In genomic region chr16:52044518-52044917, GRCm38 (mm10) we compare ENCODE assay signal across 20 mouse cellular contexts. TPM values are rescaled to one million over a fixed set of nuclear protein-coding genes. Genes with fewer than 3 reads are reported as not detected.
DNase-seq lines count a peak whose midpoint lies in the region; ATAC-seq and TF ChIP-seq lines count a peak whose summit lies in the region.
"Had no signal": no experiment of that assay in that cellular context is flagged by ENCODE, and none has a peak within 500 bp of the region (broad histone marks: within the 10 kb centered on the region; RNA-seq: fewer than 3 reads in every experiment).

No protein-coding gene starts in this region.

- peak; percentile 61 for DNase-seq in liver, adult 2 months (ENCODE audit: extremely low read depth, low read depth, low spot score)
- DNase-seq in midbrain, embryonic 11.5 days (ENCODE audit: low spot score, missing footprints) = peak; percentile 69
- no peak for DNase-seq in midbrain, embryonic 10.5 days (ENCODE audit: low spot score)
- DNase-seq: adrenal gland, adult 2 months; adrenal gland, postnatal 10 days; adrenal gland, postnatal 25 days; cerebellum, adult 11 months; cerebellum, adult 18-20 months; cerebellum, adult 8-10 months; cerebellum, adult 9-11 months; cerebellum, postnatal 14 days; cerebellum, postnatal 36 days; embryo, embryonic 11 days; forebrain, postnatal 0 days had no signal

- H3K9me3 ChIP-seq in liver, embryonic 12.5 days (replicated peaks) = no peaks in the 10 kb centered on the region
- no peaks in the 10 kb centered on the region for H3K9me3 ChIP-seq in midbrain, embryonic 11.5 days (ENCODE audit: control insufficient read depth, low read length)
- H3K9me3 ChIP-seq in midbrain, embryonic 10.5 days (replicated peaks) = no peaks in the 10 kb centered on the region
- H3K9me3 ChIP-seq: embryonic facial prominence, embryonic 13.5 days; embryonic facial prominence, embryonic 15.5 days; forebrain, embryonic 13.5 days; forebrain, embryonic 15.5 days had no signal

- WGBS in liver, adult 2 months = 71% methylated on average over 7 of the region's 7 CpGs
- WGBS in liver, embryonic 12.5 days (ENCODE audit: insufficient replicate concordance) = 87% methylated on average over 7 of the region's 7 CpGs
- 94% methylated on average over 7 of the region's 7 CpGs for WGBS in midbrain, embryonic 11.5 days
- WGBS in midbrain, embryonic 10.5 days = 97% methylated on average over 7 of the region's 7 CpGs

- H3K9ac ChIP-seq in liver, adult 2 months (ENCODE audit: low read depth, low read length) = no peak overlapping the region
- H3K9ac ChIP-seq in liver, embryonic 12.5 days = no peak overlapping the region
- no peak overlapping the region for H3K9ac ChIP-seq in midbrain, embryonic 11.5 days (ENCODE audit: low read length)
- H3K9ac ChIP-seq: embryonic facial prominence, embryonic 13.5 days; embryonic facial prominence, embryonic 15.5 days; forebrain, embryonic 13.5 days; forebrain, embryonic 15.5 days; forebrain, postnatal 0 days had no signal

- TF ChIP-seq POLR2A in liver, adult 2 months (IDR thresholded peaks at IDR 0.05; ENCODE audit: extremely low read depth, insufficient read depth, low read length) = no peak

- peaks cover 11% of the 10 kb centered on the region for H3K36me3 ChIP-seq in liver, adult 2 months (ENCODE audit: control insufficient read depth, insufficient read depth, low read length)
- H3K36me3 ChIP-seq in liver, embryonic 12.5 days = peaks cover 14% of the 10 kb centered on the region
- peaks cover 14% of the 10 kb centered on the region; the same call in 1 of the 2 replicates for H3K36me3 ChIP-seq in midbrain, embryonic 11.5 days (ENCODE audit: control insufficient read depth, insufficient read depth, low read length)
- peaks cover 53% of the 10 kb centered on the region for H3K36me3 ChIP-seq in midbrain, embryonic 10.5 days

- peaks cover 4% of the 10 kb centered on the region; the same call in 1 of the 2 replicates for H3K4me1 ChIP-seq in liver, adult 2 months (ENCODE audit: control insufficient read depth, insufficient read depth, low read length)
- peaks cover 6% of the 10 kb centered on the region; the same call in 1 of the 2 replicates for H3K4me1 ChIP-seq in liver, embryonic 12.5 days
- peaks cover 3% of the 10 kb centered on the region; the same call in 1 of the 2 replicates for H3K4me1 ChIP-seq in midbrain, embryonic 11.5 days (ENCODE audit: control insufficient read depth, insufficient read depth, low read length)
- peaks cover 12% of the 10 kb centered on the region for H3K4me1 ChIP-seq in midbrain, embryonic 10.5 days

- no peak overlapping the region for H3K27ac ChIP-seq in liver, adult 2 months (replicated peaks; ENCODE audit: insufficient read depth, low read depth, low read length)
- no peak overlapping the region for H3K27ac ChIP-seq in liver, embryonic 12.5 days
- H3K27ac ChIP-seq in midbrain, embryonic 11.5 days (ENCODE audit: low read depth, low read length) = no peak overlapping the region
- H3K27ac ChIP-seq in midbrain, embryonic 10.5 days (replicated peaks) = no peak overlapping the region
- H3K27ac ChIP-seq: embryonic facial prominence, embryonic 13.5 days; embryonic facial prominence, embryonic 15.5 days; forebrain, embryonic 13.5 days; forebrain, embryonic 15.5 days had no signal

- H3K4me2 ChIP-seq in liver, embryonic 12.5 days = no peak overlapping the region
- no peak overlapping the region for H3K4me2 ChIP-seq in midbrain, embryonic 11.5 days
- H3K4me2 ChIP-seq: embryonic facial prominence, embryonic 13.5 days; embryonic facial prominence, embryonic 15.5 days; forebrain, embryonic 13.5 days; forebrain, embryonic 15.5 days had no signal

- no peaks in the 10 kb centered on the region for H3K27me3 ChIP-seq in liver, adult 2 months (ENCODE audit: control insufficient read depth, insufficient read depth, low read length)
- no peaks in the 10 kb centered on the region for H3K27me3 ChIP-seq in liver, embryonic 12.5 days (replicated peaks)
- no peaks in the 10 kb centered on the region for H3K27me3 ChIP-seq in midbrain, embryonic 11.5 days (ENCODE audit: control insufficient read depth, insufficient read depth, low read length)
- no peaks in the 10 kb centered on the region for H3K27me3 ChIP-seq in midbrain, embryonic 10.5 days (ENCODE audit: low read depth, poor library complexity, severe bottlenecking)
- H3K27me3 ChIP-seq: embryonic facial prominence, embryonic 13.5 days; embryonic facial prominence, embryonic 15.5 days; forebrain, embryonic 13.5 days; forebrain, embryonic 15.5 days had no signal

- peaks cover 16% of the 10 kb centered on the region; the same call in 1 of the 2 replicates for H3K79me2 ChIP-seq in liver, adult 2 months (ENCODE audit: control insufficient read depth, insufficient read depth, low read length)

- no peak overlapping the region for H3K4me3 ChIP-seq in liver, adult 2 months (ENCODE audit: insufficient read depth, low read depth, low read length)
- no peak overlapping the region for H3K4me3 ChIP-seq in liver, embryonic 12.5 days
- H3K4me3 ChIP-seq in midbrain, embryonic 11.5 days (ENCODE audit: low read depth, low read length) = no peak overlapping the region
- no peak overlapping the region for H3K4me3 ChIP-seq in midbrain, embryonic 10.5 days
- H3K4me3 ChIP-seq: embryonic facial prominence, embryonic 13.5 days; embryonic facial prominence, embryonic 15.5 days; forebrain, embryonic 13.5 days; forebrain, embryonic 15.5 days had no signal

- TF ChIP-seq CTCF in liver, adult 2 months (IDR thresholded peaks at IDR 0.05; ENCODE audit: low read depth, low read length) = no peak

- no peak for ATAC-seq in liver, embryonic 12.5 days
- ATAC-seq in midbrain, embryonic 11.5 days (ENCODE audit: low FRiP score) = no peak
- no peak for ATAC-seq in erythroblast, adult 5-6 weeks (replicated peaks; ENCODE audit: low FRiP score, poor library complexity, severe bottlenecking)
- ATAC-seq: forebrain, embryonic 13.5 days; forebrain, embryonic 15.5 days; forebrain, postnatal 0 days had no signal

RNA-seq across cellular contexts. Expression of gene Cblb, which starts 13.5 kb away (rescaled TPM):
- 6.9 and 8.4 TPM in 2 replicates for total RNA-seq in liver, adult 2 months (2014; rRNA removed)
- polyA plus RNA-seq in liver, adult 2 months (2012; rRNA removed) = 2.3 and 2.5 TPM in 2 replicates
- polyA plus RNA-seq in liver, embryonic 12.5 days (2016; fragmentation: Nextera tagmentation; extraction: Ambion mirVana) = 3.4 and 3.7 TPM in 2 replicates
- 38.6 and 46.5 TPM in 2 replicates for polyA plus RNA-seq in midbrain, embryonic 11.5 days (2014; fragmentation: Nextera tagmentation; extraction: Ambion mirVana)
- 28.3 and 33.5 TPM in 2 replicates for polyA plus RNA-seq in midbrain, embryonic 10.5 days (2016; fragmentation: Nextera tagmentation; extraction: Ambion mirVana)
- total RNA-seq in erythroblast, adult 5-6 weeks (2015; ENCODE audit: low replicate concordance) = 35.5 and 39.6 TPM in 2 replicates
- 21.8 and 21.9 TPM in 2 replicates for total RNA-seq in erythroblast, adult 5-6 weeks (2017; ENCODE audit: low replicate concordance)
